Comparison of ENCODE assay signal across 8 mouse cellular contexts in the genomic region with DNA sequence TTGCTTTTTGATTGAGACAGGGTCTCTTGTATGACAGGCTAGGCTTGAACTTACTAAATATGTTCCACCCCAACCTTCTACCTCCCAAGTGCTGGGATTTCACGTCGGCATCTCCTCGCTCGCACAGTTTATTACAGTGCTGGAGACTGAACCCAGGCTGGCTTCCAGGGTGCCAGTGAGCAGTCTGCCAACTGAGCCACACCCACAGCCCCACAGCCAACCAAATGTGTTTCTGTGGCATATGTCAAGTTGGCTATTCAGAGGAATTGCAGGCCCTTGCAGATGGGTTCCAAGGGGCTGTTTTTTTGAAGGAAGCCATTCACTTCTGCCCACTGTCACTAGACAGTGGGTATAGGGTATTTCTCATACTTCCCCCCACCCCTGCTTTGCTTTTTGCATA. TPM values are rescaled to one million over a fixed set of nuclear protein-coding genes. Genes with fewer than 3 reads are reported as not detected.
DNase-seq lines count a peak whose midpoint lies in the region; ATAC-seq and TF ChIP-seq lines count a peak whose summit lies in the region.
"Had no signal": no experiment of that assay in that cellular context is flagged by ENCODE, and none has a peak within 500 bp of the region (broad histone marks: within the 10 kb centered on the region; RNA-seq: fewer than 3 reads in every experiment).

No protein-coding gene starts in this region.

- DNase-seq in MN1 (ENCODE audit: low spot score) = peak; percentile 29
- DNase-seq in cerebellum, adult 2 months = peak; percentile 67 to 74
- no peak for DNase-seq in spleen, postnatal 14 days (ENCODE audit: low spot score in 2 of 2)
- DNase-seq in midbrain, embryonic 10.5 days (ENCODE audit: low spot score) = no peak

- peaks cover 25% of the 10 kb centered on the region for H3K4me1 ChIP-seq in hindbrain, embryonic 16.5 days (ENCODE audit: control insufficient read depth, insufficient read depth, low read depth, low read length)
- H3K4me1 ChIP-seq in hindbrain, embryonic 12.5 days = peaks cover 37% of the 10 kb centered on the region
- peaks cover 28% of the 10 kb centered on the region for H3K4me1 ChIP-seq in cerebellum, adult 2 months (ENCODE audit: control insufficient read depth, insufficient read depth, low read length)
- H3K4me1 ChIP-seq in limb, embryonic 15.5 days = peaks cover 90% of the 10 kb centered on the region
- peaks cover 37% of the 10 kb centered on the region for H3K4me1 ChIP-seq in midbrain, embryonic 10.5 days

- no peak overlapping the region for H3K9ac ChIP-seq in hindbrain, embryonic 16.5 days (ENCODE audit: low read depth, low read length)
- no peak overlapping the region for H3K9ac ChIP-seq in hindbrain, embryonic 12.5 days
- no peak overlapping the region for H3K9ac ChIP-seq in limb, embryonic 15.5 days

- H3K27ac ChIP-seq in hindbrain, embryonic 16.5 days (ENCODE audit: low read depth, low read length) = no peak overlapping the region
- no peak overlapping the region for H3K27ac ChIP-seq in hindbrain, embryonic 12.5 days
- no peak overlapping the region for H3K27ac ChIP-seq in cerebellum, adult 2 months (ENCODE audit: insufficient read depth, low read length)
- peak overlapping the region; percentile 96 for H3K27ac ChIP-seq in limb, embryonic 15.5 days
- H3K27ac ChIP-seq in midbrain, embryonic 10.5 days (replicated peaks) = no peak overlapping the region
- H3K27ac ChIP-seq: macrophage had no signal

- H3K27me3 ChIP-seq in hindbrain, embryonic 16.5 days (replicated peaks; ENCODE audit: control insufficient read depth, insufficient read depth, low read length) = no peaks in the 10 kb centered on the region
- H3K27me3 ChIP-seq in hindbrain, embryonic 12.5 days = no peaks in the 10 kb centered on the region
- no peaks in the 10 kb centered on the region for H3K27me3 ChIP-seq in cerebellum, adult 2 months (ENCODE audit: control insufficient read depth, insufficient read depth, low read length)
- no peaks in the 10 kb centered on the region for H3K27me3 ChIP-seq in limb, embryonic 15.5 days
- no peaks in the 10 kb centered on the region for H3K27me3 ChIP-seq in midbrain, embryonic 10.5 days (ENCODE audit: low read depth, poor library complexity, severe bottlenecking)

- no peak for TF ChIP-seq POLR2A in cerebellum, adult 2 months (IDR thresholded peaks at IDR 0.05; ENCODE audit: borderline replicate concordance, insufficient read depth, low read length)

- peak; percentile 40; the same call in 1 of the 2 replicates for ATAC-seq in hindbrain, embryonic 16.5 days
- ATAC-seq in hindbrain, embryonic 12.5 days (ENCODE audit: low FRiP score) = no peak
- no peak for ATAC-seq in limb, embryonic 15.5 days (ENCODE audit: insufficient number of reproducible peaks, low FRiP score, low TSS enrichment, low read depth)

- H3K4me2 ChIP-seq in hindbrain, embryonic 16.5 days (ENCODE audit: low read length) = no peak overlapping the region
- no peak overlapping the region for H3K4me2 ChIP-seq in hindbrain, embryonic 12.5 days (replicated peaks)
- H3K4me2 ChIP-seq in limb, embryonic 15.5 days = no peak overlapping the region

- H3K36me3 ChIP-seq in hindbrain, embryonic 16.5 days (ENCODE audit: control insufficient read depth, insufficient read depth, low read length) = no peaks in the 10 kb centered on the region
- H3K36me3 ChIP-seq in hindbrain, embryonic 12.5 days = no peaks in the 10 kb centered on the region
- peaks cover 16% of the 10 kb centered on the region for H3K36me3 ChIP-seq in limb, embryonic 15.5 days
- no peaks in the 10 kb centered on the region for H3K36me3 ChIP-seq in midbrain, embryonic 10.5 days

- no peak overlapping the region for H3K4me3 ChIP-seq in hindbrain, embryonic 16.5 days (ENCODE audit: low read length)
- H3K4me3 ChIP-seq in hindbrain, embryonic 12.5 days = no peak overlapping the region
- H3K4me3 ChIP-seq in cerebellum, adult 2 months (replicated peaks; ENCODE audit: insufficient read depth, low read depth, low read length) = no peak overlapping the region
- no peak overlapping the region for H3K4me3 ChIP-seq in limb, embryonic 15.5 days
- no peak overlapping the region for H3K4me3 ChIP-seq in midbrain, embryonic 10.5 days

- no peaks in the 10 kb centered on the region for H3K9me3 ChIP-seq in hindbrain, embryonic 16.5 days (ENCODE audit: control insufficient read depth, low read length)
- H3K9me3 ChIP-seq in hindbrain, embryonic 12.5 days (replicated peaks) = no peaks in the 10 kb centered on the region
- H3K9me3 ChIP-seq in limb, embryonic 15.5 days = no peaks in the 10 kb centered on the region
- H3K9me3 ChIP-seq in midbrain, embryonic 10.5 days (replicated peaks) = no peaks in the 10 kb centered on the region

- no peak for TF ChIP-seq CTCF in cerebellum, adult 2 months (IDR thresholded peaks at IDR 0.05; ENCODE audit: borderline replicate concordance, insufficient read depth, low read depth, low read length)

- WGBS in hindbrain, embryonic 16.5 days = 64% methylated on average over 4 of the region's 4 CpGs
- 89% methylated on average over 4 of the region's 4 CpGs for WGBS in hindbrain, embryonic 12.5 days
- 11% methylated on average over 4 of the region's 4 CpGs for WGBS in cerebellum, adult 2 months
- 38% methylated on average over 4 of the region's 4 CpGs for WGBS in limb, embryonic 15.5 days
- WGBS in midbrain, embryonic 10.5 days = 94% methylated on average over 4 of the region's 4 CpGs

RNA-seq across cellular contexts. Expression of gene Anxa6, which starts 7.3 kb away (rescaled TPM):
- polyA plus RNA-seq in hindbrain, embryonic 16.5 days (2015; fragmentation: Nextera tagmentation; extraction: Ambion mirVana) = 72.4 and 84.0 TPM in 2 replicates
- polyA plus RNA-seq in hindbrain, embryonic 12.5 days (2016; fragmentation: Nextera tagmentation; extraction: Ambion mirVana) = 121 and 140 TPM in 2 replicates
- 131 and 141 TPM in 2 replicates for polyA plus RNA-seq in cerebellum, adult 2 months (2012; rRNA removed)
- polyA plus RNA-seq in limb, embryonic 15.5 days (2015; fragmentation: Nextera tagmentation; extraction: Ambion mirVana) = 380 and 403 TPM in 2 replicates
- 53.9 and 71.1 TPM in 2 replicates for polyA plus RNA-seq in midbrain, embryonic 10.5 days (2016; fragmentation: Nextera tagmentation; extraction: Ambion mirVana)

RNA-seq across cellular contexts. Expression of gene Ccdc69, which starts 52.0 kb away (rescaled TPM):
- 0.50 and 1.00 TPM in 2 replicates for polyA plus RNA-seq in hindbrain, embryonic 16.5 days (2015; fragmentation: Nextera tagmentation; extraction: Ambion mirVana)
- polyA plus RNA-seq in hindbrain, embryonic 12.5 days (2016; fragmentation: Nextera tagmentation; extraction: Ambion mirVana) = 0.49 and 0.60 TPM in 2 replicates
- 5.4 and 6.1 TPM in 2 replicates for polyA plus RNA-seq in cerebellum, adult 2 months (2012; rRNA removed)
- polyA plus RNA-seq in limb, embryonic 15.5 days (2015; fragmentation: Nextera tagmentation; extraction: Ambion mirVana) = 1.7 and 3.8 TPM in 2 replicates
- polyA plus RNA-seq in midbrain, embryonic 10.5 days (2016; fragmentation: Nextera tagmentation; extraction: Ambion mirVana) = 0.34 and 0.39 TPM in 2 replicates

Comparison
In these comparisons a context has a peak if more than half of its experiments do, and no peak if none do; other contexts are left out.
1. DNase-seq: peak in MN1 (single experiment) and cerebellum, adult 2 months (2 of 2); none in spleen, postnatal 14 days (0 of 2) and midbrain, embryonic 10.5 days (single experiment).